Mouse (Mus musculus) neural tube, embryonic 13.5 days (tissue): ENCODE data around the gene Kif1bp. TPM values are rescaled to one million over a fixed set of nuclear protein-coding genes. Genes with fewer than 3 reads are reported as not detected.
"Not testable (repeated sequence)": the region's sequence is repeated elsewhere in the genome, so short reads cannot be mapped to it uniquely, and the experiment has no call there.

Source experiments
- ATAC-seq: fragments of 200-750 bp; cut with Nextera tagmentation; 2 replicates; pipeline ENCODE4 v1.8.0; 2017; ENCODE audit warnings: low read depth, mild to moderate bottlenecking, moderate TSS enrichment, moderate library complexity
- H3K27ac ChIP-seq: fragments of 300-500 bp; sonication (generic); replicated peaks from 2 replicates; pipeline ENCODE4 v1.5.1; 2015; ENCODE audit warnings: moderate library complexity, mild to moderate bottlenecking, inconsistent platforms
- H3K27me3 ChIP-seq: fragments of 300-500 bp; sonication (generic); 2 replicates; pipeline ENCODE4 v1.6.1; 2015; ENCODE audit warnings: mild to moderate bottlenecking, inconsistent platforms
- H3K36me3 ChIP-seq: fragments of 300-500 bp; sonication (generic); 2 replicates; pipeline ENCODE4 v1.6.1; 2015; ENCODE audit warnings: mild to moderate bottlenecking, inconsistent platforms
- H3K4me1 ChIP-seq: fragments of 300-500 bp; sonication (generic); replicated peaks from 2 replicates; pipeline ENCODE4 v1.6.1; 2015; ENCODE audit warnings: inconsistent platforms
- H3K4me2 ChIP-seq: fragments of 300-500 bp; sonication (generic); 2 replicates; pipeline ENCODE4 v1.6.1; 2015; ENCODE audit warnings: inconsistent platforms, mild to moderate bottlenecking, moderate library complexity
- H3K4me3 ChIP-seq: fragments of 300-500 bp; sonication (generic); 2 replicates; pipeline ENCODE4 v1.5.1; 2015; ENCODE audit warnings: mild to moderate bottlenecking, inconsistent platforms
- H3K9ac ChIP-seq: fragments of 300-500 bp; sonication (generic); 2 replicates; pipeline ENCODE4 v1.6.1; 2015; ENCODE audit warnings: moderate library complexity, mild to moderate bottlenecking, inconsistent platforms
- H3K9me3 ChIP-seq: fragments of 300-500 bp; sonication (generic); 2 replicates; pipeline ENCODE4 v1.6.1; 2016; ENCODE audit warnings: inconsistent platforms
- WGBS: fragments of 180-500 bp; shearing (Covaris S2); methylation state at CpG from one replicate; pipeline ENCODE4 v1.1.7; 2015; 5-methylcytosine and 5-hydroxymethylcytosine counted together
- polyA plus RNA-seq: library from polyadenylated mRNA; unstranded; fragments of >200 nt; fragmentation: Nextera tagmentation; extraction: Ambion mirVana; gene quantifications from 2 replicates; pipeline ENCODE4 v1.2.1, GENCODE M21; 2015

The Kif1bp gene
- polyA plus RNA-seq, 1 experiment from 2014 or later: 73.1 TPM

- H3K4me2 ChIP-seq: no peak overlapping the region
- H3K27ac ChIP-seq: no peak overlapping the region
- peaks cover 3% of the 10 kb centered on the region for H3K4me1 ChIP-seq
- no peak overlapping the region for H3K4me3 ChIP-seq
- 91% methylated on average over 1 of the region's 1 CpGs for WGBS
- ATAC-seq: no peak
- H3K36me3 ChIP-seq: peaks cover 82% of the 10 kb centered on the region
- no peaks in the 10 kb centered on the region for H3K27me3 ChIP-seq
- no peaks in the 10 kb centered on the region for H3K9me3 ChIP-seq
- no peak overlapping the region for H3K9ac ChIP-seq
Observed at GRCm38 (mm10) chr10:62583245-62583644, 5.0 kb upstream of the Kif1bp start.

GRCm38 (mm10) chr10:62582701-62583100, 4.4 kb upstream of the Kif1bp start:
- Histone ChIP-seq H3K4me3 (no peak overlapping the region), H3K4me2 (no peak overlapping the region), H3K36me3 (peaks cover 76% of the 10 kb centered on the region), H3K27me3 (no peaks in the 10 kb centered on the region), H3K27ac (no peak overlapping the region), H3K4me1 (peaks cover 3% of the 10 kb centered on the region), H3K9me3 (no peaks in the 10 kb centered on the region), H3K9ac (no peak overlapping the region)
- WGBS: 94% methylated on average over 7 of the region's 7 CpGs
- ATAC-seq: no peak

- Histone ChIP-seq H3K9ac (no peak overlapping the region), H3K4me1 (peaks cover 8% of the 10 kb centered on the region), H3K27ac (no peak overlapping the region), H3K4me3 (no peak overlapping the region), H3K36me3 (peaks cover 72% of the 10 kb centered on the region), H3K9me3 (no peaks in the 10 kb centered on the region), H3K4me2 (no peak overlapping the region), H3K27me3 (no peaks in the 10 kb centered on the region)
- no peak for ATAC-seq
- 91% methylated on average over 17 of the region's 17 CpGs for WGBS
Observed at GRCm38 (mm10) chr10:62582263-62582662, 4.0 kb upstream of the Kif1bp start.

- not testable (repeated sequence) for ATAC-seq, H3K4me2 ChIP-seq, H3K9ac ChIP-seq, H3K27me3 ChIP-seq, H3K9me3 ChIP-seq, H3K27ac ChIP-seq, H3K4me3 ChIP-seq
- 87% methylated on average over 10 of the region's 13 CpGs for WGBS
- H3K4me1 ChIP-seq: peaks cover 19% of the 10 kb centered on the region
- H3K36me3 ChIP-seq: peaks cover 55% of the 10 kb centered on the region
Observed at GRCm38 (mm10) chr10:62579129-62579528, 872 bp upstream of the Kif1bp start.

GRCm38 (mm10) chr10:62577673-62578337, 452 bp downstream of the Kif1bp start:
- peak overlapping the region; percentile 86 for H3K27ac ChIP-seq
- peak overlapping the region; percentile 92 for H3K9ac ChIP-seq
- H3K9me3 ChIP-seq: no peaks in the 10 kb centered on the region
- H3K4me2 ChIP-seq: peak overlapping the region; percentile 97
- H3K4me3 ChIP-seq: peak overlapping the region; percentile 89
- no peaks in the 10 kb centered on the region for H3K27me3 ChIP-seq
- WGBS: 1% methylated on average over 53 of the region's 54 CpGs
- peaks cover 54% of the 10 kb centered on the region for H3K36me3 ChIP-seq
- peaks cover 19% of the 10 kb centered on the region for H3K4me1 ChIP-seq
- ATAC-seq: peak; percentile 80

GRCm38 (mm10) chr10:62575001-62575400, 3.3 kb downstream of the Kif1bp start:
- no peak overlapping the region for H3K4me3 ChIP-seq
- no peak overlapping the region for H3K9ac ChIP-seq
- H3K4me2 ChIP-seq: no peak overlapping the region
- no peaks in the 10 kb centered on the region for H3K9me3 ChIP-seq
- no peak overlapping the region for H3K27ac ChIP-seq
- 90% methylated on average over 13 of the region's 13 CpGs for WGBS
- H3K36me3 ChIP-seq: peaks cover 51% of the 10 kb centered on the region
- H3K4me1 ChIP-seq: peaks cover 19% of the 10 kb centered on the region
- no peak for ATAC-seq
- H3K27me3 ChIP-seq: no peaks in the 10 kb centered on the region

- WGBS: 95% methylated on average over 7 of the region's 7 CpGs
- Histone ChIP-seq H3K9me3 (no peaks in the 10 kb centered on the region), H3K4me2 (no peak overlapping the region), H3K27me3 (no peaks in the 10 kb centered on the region), H3K4me3 (no peak overlapping the region), H3K27ac (no peak overlapping the region), H3K36me3 (peaks cover 90% of the 10 kb centered on the region), H3K4me1 (no peaks in the 10 kb centered on the region), H3K9ac (no peak overlapping the region)
- ATAC-seq: no peak
Observed at GRCm38 (mm10) chr10:62570126-62570871, 8.0 kb downstream of the Kif1bp start.

GRCm38 (mm10) chr10:62568861-62569260, 9.4 kb downstream of the Kif1bp start:
- no peak overlapping the region for H3K27ac ChIP-seq

GRCm38 (mm10) chr10:62557736-62558135, 20.5 kb downstream of the Kif1bp start:
- no peak for ATAC-seq
- no peak overlapping the region for H3K4me3 ChIP-seq
- H3K9me3 ChIP-seq: no peaks in the 10 kb centered on the region
- H3K4me1 ChIP-seq: no peaks in the 10 kb centered on the region
- no peak overlapping the region for H3K27ac ChIP-seq
- peaks cover 67% of the 10 kb centered on the region for H3K36me3 ChIP-seq
- H3K9ac ChIP-seq: no peak overlapping the region
- 86% methylated on average over 1 of the region's 1 CpGs for WGBS
- H3K27me3 ChIP-seq: no peaks in the 10 kb centered on the region
- no peak overlapping the region for H3K4me2 ChIP-seq

More at GRCm38 (mm10) chr10:62568861-62569260, 9.4 kb downstream of the Kif1bp start:
- Histone ChIP-seq H3K9ac (no peak overlapping the region), H3K4me1 (no peaks in the 10 kb centered on the region), H3K4me3 (no peak overlapping the region), H3K4me2 (no peak overlapping the region), H3K27me3 (no peaks in the 10 kb centered on the region), H3K9me3 (no peaks in the 10 kb centered on the region), H3K36me3 (peaks cover 92% of the 10 kb centered on the region)
- no peak for ATAC-seq
- WGBS: 88% methylated on average over 4 of the region's 4 CpGs

- Histone ChIP-seq H3K4me3 (no peak overlapping the region), H3K9ac (no peak overlapping the region), H3K9me3 (no peaks in the 10 kb centered on the region), H3K27me3 (no peaks in the 10 kb centered on the region), H3K4me1 (no peaks in the 10 kb centered on the region), H3K36me3 (peaks cover 55% of the 10 kb centered on the region), H3K27ac (no peak overlapping the region), H3K4me2 (no peak overlapping the region)
- no peak for ATAC-seq
- WGBS: 95% methylated on average over 6 of the region's 6 CpGs
Observed at GRCm38 (mm10) chr10:62556558-62556901, 21.7 kb downstream of the Kif1bp start.

- Histone ChIP-seq H3K4me2 (no peak overlapping the region), H3K36me3 (peaks cover 51% of the 10 kb centered on the region), H3K4me1 (no peaks in the 10 kb centered on the region), H3K4me3 (no peak overlapping the region), H3K27ac (no peak overlapping the region), H3K27me3 (no peaks in the 10 kb centered on the region), H3K9me3 (no peaks in the 10 kb centered on the region), H3K9ac (no peak overlapping the region)
- WGBS: 79% methylated on average over 11 of the region's 11 CpGs
- ATAC-seq: no peak
Observed at GRCm38 (mm10) chr10:62555705-62556557, 22.3 kb downstream of the Kif1bp start.

GRCm38 (mm10) chr10:62553611-62554091, 24.6 kb downstream of the Kif1bp start:
- H3K27ac ChIP-seq: no peak overlapping the region
- peaks cover 28% of the 10 kb centered on the region for H3K36me3 ChIP-seq
- H3K4me3 ChIP-seq: no peak overlapping the region
- no peaks in the 10 kb centered on the region for H3K4me1 ChIP-seq
- no peak overlapping the region for H3K9ac ChIP-seq
- ATAC-seq: no peak
- H3K4me2 ChIP-seq: no peak overlapping the region
- 88% methylated on average over 12 of the region's 12 CpGs for WGBS
- H3K27me3 ChIP-seq: no peaks in the 10 kb centered on the region
- no peaks in the 10 kb centered on the region for H3K9me3 ChIP-seq
